Mouse (Mus musculus) lung, postnatal 36 days (tissue): ENCODE measurements at regions not wholly inside any gene's neighbourhood (a gene's known extent, or its start where the extent isn't known, plus 50 kb on each side); places are given as distances from the start of the nearest gene placed in this dataset.

Experiments
- DNase-seq: peaks from one replicate; pipeline ENCODE4 v3.0.0; 2022; ENCODE audit warnings: mixed read lengths

DNA sequence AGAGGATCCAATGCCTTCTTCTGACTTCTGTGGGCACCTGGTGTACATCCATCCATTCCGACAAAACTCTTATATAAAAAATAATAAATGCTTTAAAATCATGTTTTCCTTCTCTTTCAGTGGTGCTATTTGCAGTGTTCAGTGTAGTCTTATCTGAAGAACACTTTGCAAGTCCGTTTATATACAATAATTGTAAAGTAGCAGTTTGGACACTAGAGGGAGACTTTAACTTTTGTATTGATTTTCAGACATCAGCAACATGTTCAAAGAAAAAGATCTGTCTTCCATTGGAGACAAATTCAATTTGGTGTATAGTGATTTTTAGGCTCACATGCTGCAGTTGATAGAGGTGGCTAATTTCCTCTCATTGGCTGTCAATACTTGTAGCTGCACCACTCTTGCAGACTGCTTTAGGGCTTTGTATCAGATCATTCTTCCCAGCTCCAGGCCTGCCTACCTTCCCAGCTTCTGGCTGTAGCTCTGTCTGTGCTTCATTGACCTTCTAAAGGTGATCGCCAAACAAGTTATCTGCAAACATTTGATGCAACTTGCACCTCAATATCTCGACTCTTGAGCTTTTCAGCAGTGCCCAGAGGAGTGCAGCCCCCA is 74.8 kb upstream of the Sult1c1 start:
- no peak for DNase-seq

GRCm38 (mm10) chr17:54061280-54061679 is 70.8 kb upstream of the Sult1c1 start:
- peak; percentile 6 for DNase-seq
